Mouse (Mus musculus): Measurements from ENCODE around the gene Sbk2. TPM values are rescaled to one million over a fixed set of nuclear protein-coding genes. Genes with fewer than 3 reads are reported as not detected.

The Sbk2 gene
- polyA plus RNA-seq, 1 experiment = 0.17 TPM

- no peak overlapping the region for H3K27ac ChIP-seq (ENCODE audit: control insufficient read depth, insufficient read depth, low read depth, low read length)
- no peaks in the 10 kb centered on the region for H3K4me1 ChIP-seq (ENCODE audit: control insufficient read depth, insufficient read depth, low read length)
- H3K36me3 ChIP-seq (ENCODE audit: control insufficient read depth, insufficient read depth, low read length) = no peaks in the 10 kb centered on the region
- H3K4me3 ChIP-seq (ENCODE audit: control insufficient read depth, low read depth, low read length) = no peak overlapping the region
- TF ChIP-seq CTCF (IDR thresholded peaks at IDR 0.05; ENCODE audit: control insufficient read depth, insufficient read depth, insufficient replicate concordance, low read depth, low read length) = no peak
- TF ChIP-seq POLR2A (IDR thresholded peaks at IDR 0.05; ENCODE audit: control insufficient read depth, low read depth, low read length) = no peak
- H3K27me3 ChIP-seq (ENCODE audit: control insufficient read depth, insufficient read depth, low read length) = no peaks in the 10 kb centered on the region
Observed at GRCm38 (mm10) chr7:4937392-4937791, 26.8 kb downstream of the Sbk2 start.

- Histone ChIP-seq H3K36me3 (ENCODE audit: control insufficient read depth, insufficient read depth, low read length) (no peaks in the 10 kb centered on the region), H3K4me1 (ENCODE audit: control insufficient read depth, insufficient read depth, low read length) (no peaks in the 10 kb centered on the region), H3K4me3 (ENCODE audit: control insufficient read depth, low read depth, low read length) (no peak overlapping the region), H3K27me3 (ENCODE audit: control insufficient read depth, insufficient read depth, low read length) (no peaks in the 10 kb centered on the region), H3K27ac (ENCODE audit: control insufficient read depth, insufficient read depth, low read depth, low read length) (no peak overlapping the region)
- no peak for TF ChIP-seq CTCF (IDR thresholded peaks at IDR 0.05; ENCODE audit: control insufficient read depth, insufficient read depth, insufficient replicate concordance, low read depth, low read length)
- no peak for TF ChIP-seq POLR2A (IDR thresholded peaks at IDR 0.05; ENCODE audit: control insufficient read depth, low read depth, low read length)
Observed at GRCm38 (mm10) chr7:4936832-4937231, 27.4 kb downstream of the Sbk2 start.

DNA sequence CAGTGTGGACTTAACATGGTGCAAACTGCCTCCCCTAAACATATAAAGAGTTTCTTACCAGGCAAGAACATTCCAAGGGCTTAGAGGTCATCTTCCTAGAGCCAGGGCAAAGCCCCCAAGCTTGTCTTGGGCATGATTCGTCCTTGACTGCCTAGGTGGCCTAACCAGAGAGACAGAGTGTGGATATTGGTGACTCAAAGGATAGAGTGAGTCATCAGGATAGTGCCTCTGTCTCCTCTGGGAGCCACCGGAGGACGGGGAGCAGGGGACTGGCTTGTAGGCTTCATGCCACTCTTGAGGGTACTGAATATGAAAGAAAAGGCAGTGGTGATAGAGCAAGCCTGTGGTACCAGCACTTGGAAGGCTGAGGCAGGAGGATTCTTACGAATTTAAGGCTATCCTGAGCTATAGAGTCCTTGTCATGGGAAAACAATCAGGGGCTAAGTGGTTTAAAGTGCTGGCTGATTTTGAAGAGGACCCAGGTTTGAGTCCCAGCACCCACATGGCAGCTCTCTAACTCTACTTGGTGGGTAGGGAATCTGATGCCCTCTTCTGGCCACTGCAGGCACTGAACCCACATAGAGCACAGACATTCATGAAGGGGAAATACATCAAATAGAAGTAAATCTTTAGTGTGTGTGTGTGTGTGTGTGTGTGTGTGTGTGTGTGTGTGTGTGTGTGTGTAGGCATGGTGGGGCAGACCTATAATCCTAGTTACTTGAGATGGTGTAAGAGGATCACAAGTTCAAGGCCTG is 29.9 kb downstream of the Sbk2 start:
- TF ChIP-seq CTCF (IDR thresholded peaks at IDR 0.05; ENCODE audit: control insufficient read depth, insufficient read depth, insufficient replicate concordance, low read depth, low read length) = no peak
- no peak for TF ChIP-seq POLR2A (IDR thresholded peaks at IDR 0.05; ENCODE audit: control insufficient read depth, low read depth, low read length)
- Histone ChIP-seq H3K27ac (ENCODE audit: control insufficient read depth, insufficient read depth, low read depth, low read length) (no peak overlapping the region), H3K4me1 (ENCODE audit: control insufficient read depth, insufficient read depth, low read length) (no peaks in the 10 kb centered on the region), H3K36me3 (ENCODE audit: control insufficient read depth, insufficient read depth, low read length) (no peaks in the 10 kb centered on the region), H3K27me3 (ENCODE audit: control insufficient read depth, insufficient read depth, low read length) (no peaks in the 10 kb centered on the region), H3K4me3 (ENCODE audit: control insufficient read depth, low read depth, low read length) (no peak overlapping the region)

GRCm38 (mm10) chr7:4933103-4933502 is 31.1 kb downstream of the Sbk2 start:
- Histone ChIP-seq H3K4me3 (ENCODE audit: control insufficient read depth, low read depth, low read length) (no peak overlapping the region), H3K4me1 (ENCODE audit: control insufficient read depth, insufficient read depth, low read length) (no peaks in the 10 kb centered on the region), H3K27me3 (ENCODE audit: control insufficient read depth, insufficient read depth, low read length) (no peaks in the 10 kb centered on the region), H3K36me3 (ENCODE audit: control insufficient read depth, insufficient read depth, low read length) (no peaks in the 10 kb centered on the region), H3K27ac (ENCODE audit: control insufficient read depth, insufficient read depth, low read depth, low read length) (no peak overlapping the region)
- TF ChIP-seq POLR2A (IDR thresholded peaks at IDR 0.05; ENCODE audit: control insufficient read depth, low read depth, low read length) = no peak
- TF ChIP-seq CTCF (IDR thresholded peaks at IDR 0.05; ENCODE audit: control insufficient read depth, insufficient read depth, insufficient replicate concordance, low read depth, low read length) = no peak

DNA sequence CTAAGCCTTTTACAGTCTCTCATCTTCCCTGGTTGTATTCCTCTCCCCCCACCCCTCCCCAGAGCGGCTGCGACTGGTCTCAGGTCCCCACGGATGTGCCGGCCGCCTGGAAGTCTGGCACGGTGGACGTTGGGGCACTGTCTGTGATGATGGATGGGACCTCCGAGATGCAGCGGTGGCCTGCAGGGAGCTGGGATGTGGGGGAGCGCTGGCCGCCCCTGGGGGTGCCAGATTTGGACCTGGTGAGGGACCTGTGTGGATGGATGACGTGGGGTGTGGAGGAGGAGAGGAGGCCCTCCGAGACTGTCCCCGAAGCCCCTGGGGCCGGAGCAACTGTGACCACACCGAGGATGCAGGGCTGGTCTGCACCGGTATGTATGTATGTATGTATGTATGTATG is 35.9 kb downstream of the Sbk2 start:
- Histone ChIP-seq H3K4me1 (ENCODE audit: control insufficient read depth, insufficient read depth, low read length) (peaks cover 13% of the 10 kb centered on the region), H3K27ac (ENCODE audit: control insufficient read depth, insufficient read depth, low read depth, low read length) (no peak overlapping the region), H3K36me3 (ENCODE audit: control insufficient read depth, insufficient read depth, low read length) (no peaks in the 10 kb centered on the region), H3K4me3 (ENCODE audit: control insufficient read depth, low read depth, low read length) (no peak overlapping the region), H3K27me3 (ENCODE audit: control insufficient read depth, insufficient read depth, low read length) (no peaks in the 10 kb centered on the region)
- no peak for TF ChIP-seq POLR2A (IDR thresholded peaks at IDR 0.05; ENCODE audit: control insufficient read depth, low read depth, low read length)
- TF ChIP-seq CTCF (IDR thresholded peaks at IDR 0.05; ENCODE audit: control insufficient read depth, insufficient read depth, insufficient replicate concordance, low read depth, low read length) = no peak

GRCm38 (mm10) chr7:4927711-4928110 is 36.5 kb downstream of the Sbk2 start:
- Histone ChIP-seq H3K4me1 (ENCODE audit: control insufficient read depth, insufficient read depth, low read length) (peaks cover 19% of the 10 kb centered on the region), H3K27me3 (ENCODE audit: control insufficient read depth, insufficient read depth, low read length) (no peaks in the 10 kb centered on the region), H3K36me3 (ENCODE audit: control insufficient read depth, insufficient read depth, low read length) (no peaks in the 10 kb centered on the region), H3K4me3 (ENCODE audit: control insufficient read depth, low read depth, low read length) (no peak overlapping the region), H3K27ac (ENCODE audit: control insufficient read depth, insufficient read depth, low read depth, low read length) (no peak overlapping the region)
- TF ChIP-seq CTCF (IDR thresholded peaks at IDR 0.05; ENCODE audit: control insufficient read depth, insufficient read depth, insufficient replicate concordance, low read depth, low read length) (no peak), POLR2A (IDR thresholded peaks at IDR 0.05; ENCODE audit: control insufficient read depth, low read depth, low read length) (no peak)

- Histone ChIP-seq H3K27ac (ENCODE audit: control insufficient read depth, insufficient read depth, low read depth, low read length) (no peak overlapping the region), H3K4me3 (ENCODE audit: control insufficient read depth, low read depth, low read length) (no peak overlapping the region), H3K27me3 (ENCODE audit: control insufficient read depth, insufficient read depth, low read length) (no peaks in the 10 kb centered on the region), H3K4me1 (ENCODE audit: control insufficient read depth, insufficient read depth, low read length) (peaks cover 25% of the 10 kb centered on the region), H3K36me3 (ENCODE audit: control insufficient read depth, insufficient read depth, low read length) (no peaks in the 10 kb centered on the region)
- TF ChIP-seq CTCF (IDR thresholded peaks at IDR 0.05; ENCODE audit: control insufficient read depth, insufficient read depth, insufficient replicate concordance, low read depth, low read length) = no peak
- TF ChIP-seq POLR2A (IDR thresholded peaks at IDR 0.05; ENCODE audit: control insufficient read depth, low read depth, low read length) = no peak
Observed at GRCm38 (mm10) chr7:4926849-4927248, 37.4 kb downstream of the Sbk2 start.
